Mouse (Mus musculus) left cerebral cortex, adult 9 months (tissue): ENCODE measurements at regions not wholly inside any gene's neighbourhood (a gene's known extent, or its start where the extent isn't known, plus 50 kb on each side); places are given as distances from the start of the nearest gene placed in this dataset.

Experiments used
- DNase-seq, 2 experiments: peaks; one replicate each; pipeline ENCODE4 v3.0.0; 2022; ENCODE audit warnings: low spot score in 2 of 2

- DNase-seq, result peak in 1 of 2 experiments; percentile 11
Measured at GRCm38 (mm10) chrX:99216633-99217459, 80.9 kb downstream of the Efnb1 start.

GRCm38 (mm10) chrX:99215931-99216330, 80.0 kb downstream of the Efnb1 start:
- DNase-seq, result no peak

GRCm38 (mm10) chrX:99215111-99215510, 79.2 kb downstream of the Efnb1 start:
- DNase-seq, result no peak

- no peak for DNase-seq
Measured at GRCm38 (mm10) chrX:99213565-99214153, 77.7 kb downstream of the Efnb1 start.

- DNase-seq, result no peak
Measured at GRCm38 (mm10) chrX:99204077-99204476, 68.1 kb downstream of the Efnb1 start.

- DNase-seq, result no peak
Measured at GRCm38 (mm10) chrX:99201081-99201480, 65.2 kb downstream of the Efnb1 start.

- no peak for DNase-seq
Measured at GRCm38 (mm10) chrX:99199669-99200068, 63.7 kb downstream of the Efnb1 start.

GRCm38 (mm10) chrX:99198961-99199631, 63.2 kb downstream of the Efnb1 start:
- DNase-seq, result peak; percentile 7 to 57
